Mouse (Mus musculus) lung, adult 18-20 months (tissue): Measurements from ENCODE around the gene B4galt7.
"Not testable (repeated sequence)": the region's sequence is repeated elsewhere in the genome, so short reads cannot be mapped to it uniquely, and the experiment has no call there.

ENCODE experiments used
- DNase-seq, 2 experiments: peaks; one replicate each; pipeline ENCODE4 v3.0.0; 2022; ENCODE audit warnings: mixed read lengths in 2 of 2

Gene B4galt7

DNA sequence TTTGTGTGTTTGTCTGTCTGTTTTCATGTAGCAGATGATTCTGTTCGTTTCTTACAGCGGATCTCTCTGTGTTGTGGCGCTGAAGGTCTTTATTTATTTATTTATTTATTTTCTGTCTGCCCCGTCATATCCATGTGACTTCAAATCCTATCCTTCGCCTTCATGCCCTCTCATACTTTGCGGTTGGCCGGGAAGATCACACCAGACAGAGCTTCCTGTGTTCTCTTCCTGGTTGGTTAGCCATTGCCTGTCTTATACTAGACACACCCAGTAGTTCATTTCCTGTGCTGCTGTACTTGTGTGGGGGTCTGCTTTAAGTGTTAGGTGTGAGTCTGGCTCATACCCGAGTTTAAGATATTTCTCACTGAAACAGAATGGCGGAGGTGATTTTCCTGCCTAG, 961 bp downstream of the B4galt7 start:
- peak; percentile 19 to 34 for DNase-seq

DNA sequence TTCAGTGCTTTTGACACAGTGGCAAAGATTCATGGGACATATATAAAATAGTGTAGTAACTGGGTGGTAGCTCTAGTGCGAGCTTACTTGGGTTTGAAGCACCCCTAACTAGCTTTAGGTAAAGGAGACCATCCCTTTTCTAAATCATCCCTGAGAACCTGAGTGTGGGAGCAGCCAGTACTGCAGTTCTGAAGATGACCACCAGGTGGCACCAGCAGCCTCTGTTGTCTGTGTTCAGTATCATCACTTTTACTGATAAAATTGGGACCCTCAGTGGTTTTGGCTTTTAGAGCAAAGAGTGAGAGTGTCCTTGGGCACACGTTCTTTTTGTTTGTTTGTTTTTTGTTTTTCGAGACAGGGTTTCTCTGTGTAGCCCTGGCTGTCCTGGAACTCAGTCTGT, 1.9 kb downstream of the B4galt7 start:
- DNase-seq = peak; percentile 62 to 73

DNA sequence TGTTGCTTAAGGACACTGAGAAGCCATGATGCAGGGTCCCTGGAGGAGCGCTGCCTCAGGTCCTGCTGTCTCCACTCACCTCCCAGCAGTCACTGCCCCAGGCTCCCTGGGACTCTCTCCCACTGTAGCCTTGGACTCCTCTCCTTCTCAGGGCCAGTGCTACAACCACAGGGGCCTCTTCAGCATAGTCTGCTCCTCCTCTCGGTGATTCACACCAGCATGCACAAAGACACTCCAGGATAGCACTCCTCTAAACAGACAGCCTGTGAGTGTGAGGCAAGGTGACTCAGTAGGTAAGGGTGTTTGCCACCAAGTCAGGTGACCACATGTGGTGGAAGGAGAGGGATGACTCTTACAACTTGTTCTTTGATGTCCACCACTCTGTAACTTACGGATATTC, 4.9 kb downstream of the B4galt7 start:
- no peak for DNase-seq

DNA sequence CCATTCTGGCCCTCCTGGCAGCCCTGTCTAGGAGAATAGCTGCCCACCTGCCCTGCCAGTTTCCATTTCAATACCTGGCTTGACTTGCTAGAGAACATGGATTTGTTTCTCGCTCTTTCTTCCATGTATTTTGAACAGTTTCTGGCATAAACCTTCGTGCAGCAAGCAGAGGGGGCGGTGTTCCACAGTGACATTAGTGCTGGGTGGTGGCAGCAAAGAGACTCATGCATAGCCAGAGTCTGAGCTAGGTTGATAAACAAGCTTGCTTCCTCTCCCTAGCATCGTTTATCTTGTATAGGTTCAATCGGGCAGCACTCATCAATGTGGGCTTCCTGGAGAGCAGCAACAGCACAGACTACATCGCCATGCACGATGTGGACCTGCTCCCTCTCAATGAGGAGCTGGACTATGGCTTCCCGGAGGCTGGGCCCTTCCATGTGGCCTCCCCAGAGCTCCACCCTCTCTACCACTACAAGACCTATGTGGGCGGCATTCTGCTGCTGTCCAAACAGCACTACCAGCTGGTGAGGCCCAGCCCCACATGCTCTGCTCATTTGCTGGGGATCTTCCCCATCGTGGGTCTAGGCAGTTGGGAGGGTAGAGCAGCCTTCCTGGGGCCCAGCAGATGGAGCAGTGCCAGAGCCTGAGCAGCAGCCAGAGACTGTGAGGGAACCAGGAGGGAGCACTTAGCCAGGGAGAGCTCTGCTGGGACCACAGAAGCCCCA, 7.4 kb downstream of the B4galt7 start:
- DNase-seq = no peak

DNA sequence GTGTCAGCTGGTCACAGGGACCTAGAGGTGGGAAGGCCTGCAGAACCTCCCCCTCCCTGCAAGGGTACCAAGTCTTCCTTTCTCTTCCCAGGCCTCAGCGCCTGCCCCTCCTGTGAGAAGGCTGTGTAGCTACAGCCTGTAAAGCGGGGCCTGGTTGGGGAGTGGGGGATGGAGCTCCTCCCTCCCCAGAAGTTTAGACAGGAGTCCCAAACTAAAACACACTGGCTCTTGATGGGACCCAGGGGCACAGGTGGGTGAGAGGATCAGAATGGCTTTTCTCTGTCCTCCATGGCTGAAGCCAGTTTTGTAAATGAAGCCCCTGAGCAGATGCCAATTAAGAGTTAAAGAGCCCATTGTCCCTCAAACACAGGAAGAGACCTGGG, 7.9 kb downstream of the B4galt7 start:
- DNase-seq = no peak

DNA sequence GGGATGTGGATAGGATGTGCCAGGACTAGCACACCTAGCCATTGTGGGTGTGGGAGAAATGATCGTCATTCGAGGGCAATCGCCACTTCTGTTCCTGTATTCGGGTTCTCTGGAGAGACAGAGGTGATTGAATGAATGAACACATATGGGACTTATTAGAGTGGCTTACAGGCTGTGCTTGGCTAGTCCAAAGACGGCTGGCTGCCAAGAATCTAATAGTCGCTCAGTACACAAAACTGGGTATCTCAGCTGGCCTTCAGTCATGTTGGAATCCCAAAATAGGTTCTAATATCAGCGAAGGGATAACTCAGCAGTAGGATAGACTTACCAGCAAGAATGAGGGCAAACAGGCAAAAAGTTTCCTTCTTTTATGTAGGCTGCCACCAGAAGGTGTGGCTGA, 12.3 kb downstream of the B4galt7 start:
- DNase-seq = no peak

DNA sequence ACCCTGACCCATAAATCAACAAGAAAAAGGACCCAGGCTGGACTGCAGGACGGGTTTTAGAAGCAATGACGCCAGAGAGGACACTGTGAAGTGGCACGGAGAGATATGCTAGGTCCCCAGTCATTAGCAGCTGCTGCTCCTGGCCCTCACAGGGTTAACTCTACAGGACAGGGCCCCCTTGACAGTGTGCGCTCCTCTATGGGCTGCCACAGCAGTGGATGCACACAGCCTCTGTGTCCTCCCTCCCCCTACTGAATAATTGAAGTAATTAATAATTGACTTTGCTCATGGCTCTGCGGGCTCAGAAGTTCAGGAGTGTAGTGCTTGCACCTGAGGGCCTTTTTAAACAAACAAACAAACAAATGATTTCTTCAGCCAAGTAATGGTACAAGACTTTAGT, 13.8 kb downstream of the B4galt7 start:
- no peak for DNase-seq

DNA sequence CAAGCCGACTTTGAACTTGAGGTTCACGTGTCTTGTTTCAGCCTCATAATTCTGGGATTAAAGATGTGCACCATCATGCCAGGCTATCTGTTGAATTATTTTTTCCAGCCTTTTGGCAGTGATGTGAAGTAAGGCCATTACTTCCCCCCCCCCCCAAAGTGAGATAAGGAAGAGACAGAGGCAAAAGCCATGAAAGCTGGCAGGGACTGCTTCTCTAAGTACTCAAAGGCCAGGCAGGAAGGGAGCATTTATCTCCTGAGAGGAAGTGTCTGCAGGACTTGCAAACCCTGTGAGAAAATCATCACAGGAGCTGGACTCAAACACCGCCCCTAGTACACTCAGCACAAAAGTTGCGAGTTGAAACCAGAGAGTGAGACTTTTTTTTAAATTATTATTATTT, 19.6 kb downstream of the B4galt7 start:
- DNase-seq = no peak

DNA sequence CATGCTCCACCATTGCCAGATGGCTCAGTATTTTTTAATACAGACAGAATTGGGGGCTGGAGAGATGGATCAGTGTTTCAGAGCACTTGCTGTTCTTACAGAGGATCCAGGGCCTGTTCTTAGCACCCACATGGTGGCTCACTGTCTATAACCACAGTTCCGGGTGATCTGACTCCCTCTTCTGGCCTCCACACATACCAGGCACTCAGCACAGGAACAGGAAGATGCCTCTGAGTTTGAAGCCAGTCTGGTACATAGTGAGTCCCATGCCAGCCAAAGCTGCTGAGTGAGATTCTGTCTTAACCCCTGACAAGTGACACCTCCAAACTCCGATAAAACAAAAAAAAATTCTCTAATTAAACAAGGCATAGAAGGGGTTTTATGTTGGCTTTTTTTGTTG, 20.6 kb downstream of the B4galt7 start:
- no peak for DNase-seq

DNA sequence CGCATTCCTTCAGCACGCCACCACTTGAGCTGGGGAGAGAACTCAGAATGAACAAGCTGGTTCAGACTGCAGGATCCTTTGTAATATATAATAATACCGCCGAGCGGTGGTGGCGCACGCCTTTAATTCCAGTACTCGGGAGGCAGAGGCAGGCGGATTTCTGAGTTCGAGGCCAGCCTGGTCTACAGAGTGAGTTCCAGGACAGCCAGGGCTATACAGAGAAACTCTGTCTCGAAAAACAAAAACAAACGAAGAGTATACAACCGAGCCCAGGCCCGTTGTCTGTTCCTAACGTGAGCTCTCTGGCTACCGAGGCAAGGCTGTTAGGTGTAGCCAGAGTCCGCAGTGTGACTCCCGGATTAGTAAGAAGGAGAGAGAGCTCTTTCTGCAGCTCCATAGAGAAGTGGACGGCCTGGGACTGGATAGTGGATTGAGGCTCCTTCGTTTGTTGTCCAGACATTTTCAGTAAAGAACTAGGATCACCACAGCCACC, 22.5 kb downstream of the B4galt7 start:
- not testable (repeated sequence) for DNase-seq

DNA sequence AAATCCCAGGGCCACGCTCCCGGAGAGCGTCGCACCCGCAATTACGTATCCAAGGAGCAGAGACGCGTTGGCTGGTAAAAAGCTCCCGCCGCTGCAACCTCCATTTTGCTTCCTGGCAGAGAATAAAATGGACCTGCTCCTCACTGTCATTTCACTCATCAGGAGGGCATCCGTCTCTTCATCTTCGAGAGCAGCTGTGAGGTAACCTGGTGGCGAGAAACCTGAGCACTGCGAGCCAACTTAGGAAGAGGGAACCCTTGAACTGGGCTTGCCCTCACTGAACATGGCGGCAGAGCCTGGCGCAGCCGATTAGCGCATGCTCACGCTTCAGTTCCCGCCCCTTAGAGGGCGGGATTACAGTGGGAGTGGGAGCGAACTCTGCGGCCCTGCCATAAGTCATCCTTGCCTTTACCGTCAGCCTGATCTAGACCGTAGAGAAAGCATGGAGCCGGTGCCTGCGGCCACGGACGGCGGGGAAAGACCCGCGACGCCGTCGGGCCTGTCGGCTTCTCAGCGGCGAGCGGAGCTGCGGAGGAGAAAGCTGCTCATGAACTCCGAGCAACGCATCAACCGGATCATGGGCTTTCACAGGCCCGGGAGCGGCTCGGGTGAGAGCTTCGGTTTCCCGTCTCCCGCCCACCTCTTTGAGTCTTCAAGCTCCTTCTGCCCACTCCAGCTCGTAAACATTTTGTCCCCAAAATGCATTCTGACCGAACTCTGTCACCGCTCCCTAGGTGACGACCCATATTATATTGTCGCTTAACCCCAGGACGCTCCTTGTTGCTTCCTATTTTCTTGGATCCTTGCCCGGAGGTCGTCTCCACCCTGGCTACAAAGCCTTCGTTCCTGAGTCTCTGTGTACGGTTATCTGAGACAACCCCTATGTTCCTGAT, 23.2 kb downstream of the B4galt7 start, which contains the start of gene Caml:
Gene Caml, plus strand, starts transcription at position 357 of the 893 bp plus-strand sequence.
- peak; percentile 89 to 90 for DNase-seq

DNA sequence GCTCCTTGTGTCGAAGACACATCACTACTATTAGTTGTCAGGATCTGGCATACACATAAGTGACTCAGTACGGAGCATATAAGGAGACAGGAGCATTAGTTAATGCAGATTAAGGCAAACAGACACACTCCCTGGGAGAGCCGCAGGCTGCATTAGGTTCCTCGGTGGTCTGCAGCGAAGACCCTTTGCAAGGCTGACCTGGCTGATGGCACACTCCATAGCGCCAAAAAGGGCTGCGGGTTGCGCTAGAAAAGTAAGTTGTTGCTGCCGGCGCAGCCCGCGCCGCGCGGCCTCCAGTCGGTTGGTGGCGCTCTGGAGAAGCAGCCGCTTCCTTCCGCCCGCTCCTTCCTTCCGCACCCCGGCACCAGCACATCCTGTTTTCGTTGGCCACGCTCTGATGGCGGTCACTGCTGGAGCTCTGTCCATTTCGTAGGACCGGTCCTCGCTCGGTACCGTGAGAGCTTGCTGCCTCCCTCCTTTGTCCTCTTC, 35.0 kb downstream of the B4galt7 start, which contains the start of gene Ddx46:
Gene Ddx46, plus strand, starts transcription at position 389 of the 489 bp plus-strand sequence.
- peak; percentile 84 to 87 for DNase-seq

DNA sequence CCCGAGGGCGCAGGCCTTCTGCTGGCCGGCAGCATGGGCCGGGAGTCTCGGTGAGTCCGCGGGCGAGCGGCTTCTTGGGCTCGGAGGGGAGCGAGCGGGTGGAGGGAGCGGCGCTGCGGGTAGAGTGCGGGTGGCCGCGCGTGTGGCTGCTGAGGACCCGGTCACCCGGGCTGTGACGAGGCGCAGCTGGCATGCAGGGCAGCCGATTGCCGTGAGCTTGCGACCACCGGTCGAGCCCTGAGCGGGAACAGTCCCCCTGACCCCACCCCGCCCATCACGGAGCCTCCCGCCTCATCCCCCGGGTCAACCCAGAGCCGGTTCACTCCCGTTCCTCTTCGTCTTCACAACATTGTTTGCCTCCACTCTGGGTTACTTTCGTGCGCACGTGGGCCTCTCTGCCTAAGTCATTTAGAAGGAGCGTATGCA, 35.5 kb downstream of the B4galt7 start:
- DNase-seq = no peak

DNA sequence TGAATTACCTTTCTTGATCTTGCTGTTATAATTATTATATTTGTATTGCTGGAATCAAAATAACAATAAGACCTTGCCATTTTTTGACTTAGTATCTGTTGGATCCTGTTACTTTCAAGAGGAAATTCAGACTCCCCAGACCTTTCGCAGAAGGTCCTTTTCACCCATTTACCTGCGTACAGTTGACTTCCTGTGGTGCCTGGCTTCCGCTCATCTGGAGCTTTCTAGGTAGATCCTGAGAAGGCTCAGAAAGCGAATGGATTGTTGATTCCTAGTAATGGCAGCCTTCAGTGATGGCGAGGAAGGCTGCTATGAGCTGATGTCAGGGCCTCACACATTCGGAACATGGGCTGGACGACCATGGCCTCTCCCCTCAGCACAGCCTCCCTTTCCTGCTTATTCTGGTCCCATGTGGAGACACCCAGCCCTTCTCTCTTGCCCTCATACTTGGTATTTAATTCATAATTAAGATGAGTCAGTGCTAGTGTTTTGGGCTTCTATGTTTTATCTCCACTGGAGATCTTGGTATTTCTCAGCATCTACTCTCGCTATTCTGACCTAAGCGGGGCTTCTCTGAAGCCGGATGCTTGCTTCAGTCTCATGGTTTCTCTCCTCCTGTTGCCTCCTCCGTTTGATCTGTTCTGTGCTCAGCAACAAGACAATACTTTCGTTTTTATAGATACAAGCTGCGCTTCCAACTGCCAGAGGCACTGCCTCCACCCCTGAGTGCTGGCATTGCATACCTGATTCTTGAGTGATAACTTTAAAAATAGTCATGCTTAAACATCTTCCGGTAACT, 36.7 kb downstream of the B4galt7 start:
- no peak for DNase-seq

DNA sequence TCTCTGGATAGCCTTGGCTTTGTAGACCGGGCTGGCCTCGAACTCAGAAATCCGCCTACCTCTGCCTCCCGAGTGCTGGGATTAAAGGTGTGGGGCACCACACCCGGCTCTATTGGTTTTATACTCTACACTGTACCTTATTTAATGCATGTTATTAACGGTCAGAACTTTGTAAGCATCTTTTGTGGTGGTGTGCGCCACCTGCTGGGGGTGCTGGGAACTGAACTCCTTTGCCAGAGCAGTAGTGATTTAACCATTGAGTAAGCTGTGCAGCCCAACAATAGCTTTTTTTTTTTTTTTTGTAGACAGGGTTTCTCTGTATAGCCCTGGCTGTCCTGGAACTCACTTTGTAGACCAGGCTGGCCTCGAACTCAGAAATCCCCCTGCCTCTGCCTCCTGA, 40.8 kb downstream of the B4galt7 start:
- DNase-seq = peak; percentile 71 to 73

DNA sequence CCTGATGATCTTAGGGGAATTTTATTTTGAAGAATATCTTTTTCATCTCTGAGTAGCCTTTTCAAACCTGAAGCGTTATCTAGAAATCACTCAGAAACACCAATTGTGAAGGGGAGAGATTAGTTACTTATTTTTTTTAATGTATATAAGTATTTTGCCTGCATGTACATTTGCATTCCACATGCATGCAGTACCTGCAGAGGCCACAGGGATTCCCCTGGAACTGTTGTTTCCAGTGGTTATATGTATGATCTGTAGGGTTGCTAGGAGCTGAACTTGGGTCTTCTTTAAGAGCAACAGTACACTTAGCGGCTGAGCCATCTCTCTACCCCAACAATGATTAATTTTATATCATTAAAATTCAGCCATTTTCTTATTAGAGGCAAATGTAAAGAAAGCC, 44.8 kb downstream of the B4galt7 start:
- no peak for DNase-seq

DNA sequence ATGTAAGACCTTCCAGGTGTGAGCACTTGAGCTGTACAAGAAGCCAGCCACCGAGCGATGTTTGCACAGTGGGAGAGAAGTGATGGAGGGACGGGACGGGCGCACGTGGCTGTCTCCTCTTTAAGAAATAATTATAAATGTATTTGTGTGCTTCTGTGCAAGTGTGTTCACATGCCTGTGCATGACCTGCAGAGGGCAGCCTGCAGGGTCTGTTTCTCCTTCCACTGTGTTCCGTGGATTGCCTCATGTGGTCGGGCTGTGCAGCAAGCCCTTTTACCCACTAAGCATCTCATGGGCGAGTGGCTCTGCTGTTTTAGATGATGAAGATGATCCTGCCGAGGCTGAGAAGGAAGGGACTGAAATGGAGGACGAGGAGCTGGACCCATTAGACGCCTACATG, 50.4 kb downstream of the B4galt7 start:
- no peak for DNase-seq

DNA sequence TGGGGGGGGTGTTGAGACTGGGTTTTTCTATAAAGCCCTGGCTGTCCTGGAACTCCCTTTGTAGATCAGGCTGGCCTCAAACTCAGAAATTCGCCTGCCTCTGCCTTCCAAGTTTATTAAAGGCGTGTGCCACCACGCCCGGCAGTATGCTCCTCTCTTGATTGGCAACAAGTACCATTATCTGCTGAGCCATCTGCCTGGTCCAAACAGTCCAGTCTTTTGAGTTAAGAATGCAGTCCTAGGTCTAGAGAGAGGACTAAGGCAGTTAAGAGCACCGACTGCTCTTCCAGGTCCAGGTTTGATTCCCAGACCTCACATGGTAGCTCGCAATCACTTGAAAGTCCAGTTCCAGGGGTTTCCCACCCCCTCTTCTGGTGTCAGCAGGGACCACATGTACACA, 51.3 kb downstream of the B4galt7 start:
- no peak for DNase-seq
